Mouse (Mus musculus) small intestine, adult 2 months (tissue): ENCODE results near the gene Snrpd2.

Source experiments
- CTCF ChIP-seq: fragments of 200-500 bp; IDR thresholded peaks from 2 replicates; pipeline ENCODE4 v1.5.1; 2012; ENCODE audit warnings: low read depth, mild to moderate bottlenecking, control low read depth, inconsistent platforms, low read length, moderate library complexity, mixed read lengths; ENCODE audit not compliant: insufficient replicate concordance, insufficient read length; ENCODE audit errors: extremely low read depth
- POLR2A ChIP-seq: fragments of 200-500 bp; IDR thresholded peaks from 2 replicates; pipeline ENCODE4 v1.6.1; 2012; ENCODE audit warnings: low read depth, mild to moderate bottlenecking, control low read depth, inconsistent platforms, low read length, moderate library complexity

DNA sequence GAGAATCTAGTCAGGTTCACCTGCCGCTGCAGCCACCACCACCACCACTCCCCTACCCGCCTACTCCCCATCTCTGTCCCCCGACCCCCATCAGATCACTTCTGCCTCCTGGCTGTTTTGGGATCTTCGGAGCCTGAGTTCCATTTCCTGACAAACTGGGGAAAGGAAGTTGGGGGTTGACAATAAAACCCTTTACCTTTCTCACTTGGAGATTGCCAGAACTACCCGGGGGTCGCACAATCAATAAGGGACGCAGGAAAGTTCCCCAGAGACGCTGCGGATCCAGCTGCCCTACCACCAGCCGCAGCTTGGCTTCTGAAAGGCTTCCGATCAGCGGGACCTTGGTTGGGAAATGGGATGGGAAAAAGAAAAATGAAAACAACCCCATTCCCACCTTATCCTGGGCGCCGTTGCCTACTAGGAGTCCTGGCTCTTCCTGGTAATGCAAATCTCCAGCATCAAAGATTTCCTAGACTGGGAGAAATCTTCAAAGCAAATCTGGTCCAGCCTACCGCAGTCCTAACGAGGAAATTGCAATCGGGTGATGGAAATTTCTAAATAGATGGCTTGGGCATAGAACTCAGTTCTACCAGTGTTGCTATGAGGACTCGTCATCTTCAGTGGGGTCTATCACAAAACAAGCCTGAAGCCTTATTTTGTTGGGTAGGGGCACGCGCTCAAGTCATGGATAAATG, 1.2 kb upstream of the Snrpd2 start:
- TF ChIP-seq POLR2A (no peak), CTCF (no peak)
